Mouse (Mus musculus) kidney, embryonic 15.5 days (tissue): ENCODE data around the gene Arih1. TPM values are rescaled to one million over a fixed set of nuclear protein-coding genes. Genes with fewer than 3 reads are reported as not detected.
A peak's percentile ranks its signal among the peaks of the same experiment; 100 is the strongest.

ENCODE experiments used
- ATAC-seq: fragments of 200-750 bp; cut with Nextera tagmentation; replicated peaks from 2 replicates; pipeline ENCODE4 v1.8.0; 2017; ENCODE audit warnings: moderate TSS enrichment; ENCODE audit not compliant: low FRiP score
- H3K27ac ChIP-seq: fragments of 300-500 bp; sonication (generic); 2 replicates; pipeline ENCODE4 v1.5.1; 2015; ENCODE audit warnings: mild to moderate bottlenecking, inconsistent platforms
- H3K27me3 ChIP-seq: fragments of 300-500 bp; sonication (generic); 2 replicates; pipeline ENCODE4 v1.6.1; 2015; ENCODE audit warnings: inconsistent platforms
- H3K36me3 ChIP-seq: fragments of 300-500 bp; sonication (generic); 2 replicates; pipeline ENCODE4 v1.6.1; 2015; ENCODE audit warnings: inconsistent platforms
- H3K4me1 ChIP-seq: fragments of 300-500 bp; sonication (generic); 2 replicates; pipeline ENCODE4 v1.6.1; 2015; ENCODE audit warnings: inconsistent platforms
- H3K4me2 ChIP-seq: fragments of 300-500 bp; sonication (generic); 2 replicates; pipeline ENCODE4 v1.6.1; 2015; ENCODE audit warnings: moderate library complexity, mild to moderate bottlenecking, inconsistent platforms
- H3K4me3 ChIP-seq: fragments of 300-500 bp; sonication (generic); replicated peaks from 2 replicates; pipeline ENCODE4 v1.5.1; 2015; ENCODE audit warnings: mild to moderate bottlenecking, inconsistent platforms
- H3K9ac ChIP-seq: fragments of 300-500 bp; sonication (generic); 2 replicates; pipeline ENCODE4 v1.6.1; 2015; ENCODE audit warnings: mild to moderate bottlenecking, inconsistent platforms
- H3K9me3 ChIP-seq: fragments of 300-500 bp; sonication (generic); replicated peaks from 2 replicates; pipeline ENCODE4 v1.6.1; 2016; ENCODE audit warnings: inconsistent platforms
- WGBS: fragments of 180-500 bp; shearing (Covaris S2); methylation state at CpG from one replicate; pipeline ENCODE4 v1.1.7; 2015; ENCODE audit warnings: mixed read lengths; 5-methylcytosine and 5-hydroxymethylcytosine counted together
- polyA plus RNA-seq: library from polyadenylated mRNA; unstranded; fragments of >200 nt; fragmentation: Nextera tagmentation; extraction: Ambion mirVana; gene quantifications from 2 replicates; pipeline ENCODE4 v1.2.1, GENCODE M21; 2015

The Arih1 gene
- polyA plus RNA-seq: 16.3 and 18.4 TPM in 2 replicates

DNA sequence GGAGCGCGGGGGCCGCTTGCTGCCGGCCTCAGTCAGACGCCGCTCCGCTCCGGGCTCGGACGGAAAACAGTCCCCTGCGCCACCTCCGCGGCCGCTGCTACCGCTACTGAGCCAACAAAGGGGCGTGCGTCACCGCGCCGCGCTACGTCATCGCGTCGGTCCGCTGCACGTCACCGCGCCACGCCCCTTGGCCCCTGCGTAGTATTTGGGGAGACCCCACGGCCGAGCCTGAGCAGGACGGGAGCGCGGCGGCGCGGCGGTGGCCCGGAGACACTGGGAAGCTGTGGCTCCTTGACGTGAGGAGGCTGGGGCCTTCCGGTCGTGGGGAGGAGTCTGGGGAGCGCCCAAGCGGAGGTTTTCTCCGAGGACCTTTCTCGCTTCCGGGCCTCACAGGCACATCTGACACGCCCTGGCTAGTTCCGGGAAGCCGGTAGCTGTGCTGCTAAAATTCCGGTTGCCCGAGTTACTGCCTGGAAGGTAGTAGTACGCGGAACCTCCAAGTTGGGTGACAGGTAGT lies at the start of gene Arih1:
Gene Arih1 (minus strand): TSS at position 70 of the 517 bp plus-strand sequence.
- no peaks in the 10 kb centered on the region for H3K27me3 ChIP-seq
- H3K4me2 ChIP-seq: peak within 1 kb of the TSS; percentile 83
- H3K9ac ChIP-seq: peak within 1 kb of the TSS; percentile 82
- WGBS: under 1% methylated on average over 56 of the region's 56 CpGs
- peaks cover 18% of the 10 kb centered on the region for H3K4me1 ChIP-seq
- H3K9me3 ChIP-seq: no peaks in the 10 kb centered on the region
- H3K36me3 ChIP-seq: peaks cover 3% of the 10 kb centered on the region; the same call in 1 of the 2 replicates
- peak; percentile 98 for ATAC-seq
- H3K4me3 ChIP-seq: peak within 1 kb of the TSS; percentile 81
- peak within 1 kb of the TSS; percentile 99 for H3K27ac ChIP-seq

DNA sequence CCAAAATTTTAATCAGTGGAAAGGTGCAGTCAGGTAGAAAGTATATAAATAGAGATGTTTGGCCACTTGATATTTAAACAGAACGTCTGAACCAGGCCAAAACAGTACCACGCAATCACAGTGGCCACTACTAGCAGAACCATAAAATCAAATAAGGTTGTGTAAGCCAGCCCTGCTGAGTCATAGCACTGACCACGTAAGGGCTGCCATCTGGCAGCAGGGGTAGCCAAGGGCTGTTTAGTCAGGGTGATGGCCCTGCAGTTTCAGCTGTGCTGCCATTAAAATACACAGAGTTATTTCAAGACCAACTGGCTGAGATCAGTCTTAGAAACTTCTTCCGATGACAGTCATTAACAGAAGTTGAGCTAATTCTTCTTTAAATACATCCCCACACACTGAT lies 47.5 kb upstream of the Arih1 start:
- Histone ChIP-seq H3K9me3 (no peaks in the 10 kb centered on the region), H3K27ac (no peak overlapping the region), H3K36me3 (no peaks in the 10 kb centered on the region), H3K4me1 (peaks cover under 1% of the 10 kb centered on the region), H3K4me2 (no peak overlapping the region), H3K9ac (no peak overlapping the region), H3K27me3 (no peaks in the 10 kb centered on the region), H3K4me3 (no peak overlapping the region)
- no peak for ATAC-seq
- 59% methylated on average over 4 of the region's 4 CpGs for WGBS

- no peak for ATAC-seq
- 83% methylated on average over 2 of the region's 2 CpGs for WGBS
- H3K27ac ChIP-seq: no peak overlapping the region
- H3K36me3 ChIP-seq: no peaks in the 10 kb centered on the region
- no peak overlapping the region for H3K4me2 ChIP-seq
- H3K9ac ChIP-seq: no peak overlapping the region
- no peak overlapping the region for H3K4me3 ChIP-seq
- H3K4me1 ChIP-seq: no peaks in the 10 kb centered on the region
- H3K9me3 ChIP-seq: no peaks in the 10 kb centered on the region
- H3K27me3 ChIP-seq: no peaks in the 10 kb centered on the region
Observed at GRCm38 (mm10) chr9:59533422-59533821, 47.0 kb upstream of the Arih1 start.

- no peak overlapping the region for H3K9ac ChIP-seq
- H3K36me3 ChIP-seq: no peaks in the 10 kb centered on the region
- no peaks in the 10 kb centered on the region for H3K4me1 ChIP-seq
- WGBS: 29% methylated on average over 5 of the region's 5 CpGs
- no peaks in the 10 kb centered on the region for H3K9me3 ChIP-seq
- no peak for ATAC-seq
- no peak overlapping the region for H3K4me2 ChIP-seq
- no peak overlapping the region for H3K4me3 ChIP-seq
- H3K27me3 ChIP-seq: no peaks in the 10 kb centered on the region
- H3K27ac ChIP-seq: no peak overlapping the region
Observed at GRCm38 (mm10) chr9:59531645-59532044, 45.2 kb upstream of the Arih1 start.

GRCm38 (mm10) chr9:59528274-59528673 lies 41.9 kb upstream of the Arih1 start:
- Histone ChIP-seq H3K4me3 (no peak overlapping the region), H3K4me1 (no peaks in the 10 kb centered on the region), H3K9me3 (no peaks in the 10 kb centered on the region), H3K27me3 (no peaks in the 10 kb centered on the region), H3K27ac (no peak overlapping the region), H3K4me2 (no peak overlapping the region), H3K9ac (no peak overlapping the region), H3K36me3 (no peaks in the 10 kb centered on the region)
- no peak for ATAC-seq
- WGBS: 76% methylated on average over 2 of the region's 2 CpGs

GRCm38 (mm10) chr9:59527580-59527979 lies 41.2 kb upstream of the Arih1 start:
- no peak for ATAC-seq
- WGBS: 84% methylated on average over 3 of the region's 3 CpGs

DNA sequence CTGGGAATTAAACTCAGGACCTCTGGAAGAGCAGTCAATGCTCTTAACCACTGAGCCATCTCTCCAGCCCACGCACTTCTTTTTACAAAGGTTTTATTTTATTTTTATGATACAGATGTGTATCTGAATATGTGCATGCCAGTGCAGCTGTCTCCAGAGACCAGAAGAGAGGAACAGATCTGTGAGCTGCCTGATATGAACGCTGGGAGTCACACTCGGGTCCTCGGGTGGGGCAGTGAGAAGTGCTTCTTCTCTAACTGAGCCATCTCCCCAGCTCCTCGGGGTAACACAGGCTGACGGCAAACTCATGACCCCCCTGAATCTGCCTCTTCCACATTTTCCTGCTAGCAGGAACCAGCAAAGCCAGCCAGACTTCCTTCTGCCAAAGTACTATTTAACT lies 40.3 kb upstream of the Arih1 start:
- Histone ChIP-seq H3K36me3 (no peaks in the 10 kb centered on the region), H3K4me3 (no peak overlapping the region), H3K9ac (no peak overlapping the region), H3K9me3 (no peaks in the 10 kb centered on the region), H3K27me3 (no peaks in the 10 kb centered on the region), H3K27ac (no peak overlapping the region), H3K4me1 (no peaks in the 10 kb centered on the region), H3K4me2 (no peak overlapping the region)
- WGBS: 78% methylated on average over 6 of the region's 6 CpGs
- no peak for ATAC-seq

More at GRCm38 (mm10) chr9:59527580-59527979, 41.2 kb upstream of the Arih1 start:
- H3K27me3 ChIP-seq: no peaks in the 10 kb centered on the region
- H3K36me3 ChIP-seq: no peaks in the 10 kb centered on the region
- no peaks in the 10 kb centered on the region for H3K9me3 ChIP-seq
- no peak overlapping the region for H3K9ac ChIP-seq
- H3K4me3 ChIP-seq: no peak overlapping the region
- H3K4me1 ChIP-seq: no peaks in the 10 kb centered on the region
- no peak overlapping the region for H3K27ac ChIP-seq
- H3K4me2 ChIP-seq: no peak overlapping the region

DNA sequence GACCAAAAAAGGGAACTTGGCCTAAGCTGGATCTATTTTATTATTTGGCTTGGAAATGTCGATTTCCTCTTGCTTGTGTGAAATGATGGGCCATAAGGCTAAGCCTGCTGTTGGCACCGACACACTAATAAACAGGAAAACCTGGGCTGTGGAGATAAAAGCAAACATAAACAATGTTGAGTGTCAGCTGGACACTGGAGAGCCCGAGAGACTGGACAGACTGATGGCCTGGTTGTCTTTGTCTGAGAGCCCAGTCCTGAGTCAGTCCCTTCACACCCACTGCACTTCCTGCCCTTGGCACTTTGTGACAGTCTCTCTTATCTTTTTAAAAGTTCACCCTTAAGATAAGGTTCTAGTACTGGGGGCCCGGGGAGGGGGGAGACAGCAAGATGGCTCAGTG lies 36.5 kb upstream of the Arih1 start:
- H3K27ac ChIP-seq: no peak overlapping the region
- no peak overlapping the region for H3K9ac ChIP-seq
- ATAC-seq: no peak
- no peaks in the 10 kb centered on the region for H3K9me3 ChIP-seq
- no peak overlapping the region for H3K4me2 ChIP-seq
- 48% methylated on average over 4 of the region's 4 CpGs for WGBS
- H3K36me3 ChIP-seq: no peaks in the 10 kb centered on the region
- no peaks in the 10 kb centered on the region for H3K4me1 ChIP-seq
- no peaks in the 10 kb centered on the region for H3K27me3 ChIP-seq
- no peak overlapping the region for H3K4me3 ChIP-seq

DNA sequence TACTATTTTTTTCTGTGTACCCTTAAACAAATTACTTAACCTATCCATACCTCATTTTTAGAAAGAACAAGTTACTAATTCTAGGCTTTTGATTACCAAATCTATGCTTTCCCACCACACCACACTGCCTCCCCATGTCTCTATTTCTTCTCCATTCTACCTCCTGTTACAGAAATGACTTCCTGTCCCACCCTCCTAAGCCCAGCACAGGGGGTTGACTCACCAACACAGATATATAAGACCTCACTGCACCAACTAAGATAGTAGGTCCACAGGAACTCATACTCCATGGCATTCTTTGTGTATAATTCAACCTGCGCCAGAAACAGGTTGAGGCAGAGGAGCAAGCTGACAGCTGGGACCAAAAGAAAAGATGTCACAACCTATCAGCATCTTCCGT lies 33.0 kb upstream of the Arih1 start:
- H3K9ac ChIP-seq: no peak overlapping the region
- ATAC-seq: no peak
- no peak overlapping the region for H3K4me2 ChIP-seq
- H3K36me3 ChIP-seq: no peaks in the 10 kb centered on the region
- no peak overlapping the region for H3K27ac ChIP-seq
- H3K4me3 ChIP-seq: no peak overlapping the region
- H3K9me3 ChIP-seq: no peaks in the 10 kb centered on the region
- WGBS: 85% methylated on average over 2 of the region's 2 CpGs
- H3K27me3 ChIP-seq: no peaks in the 10 kb centered on the region
- H3K4me1 ChIP-seq: 0 out of 2 replicates have a peak, but pooled peaks cover 2% of the 10 kb centered on the region

DNA sequence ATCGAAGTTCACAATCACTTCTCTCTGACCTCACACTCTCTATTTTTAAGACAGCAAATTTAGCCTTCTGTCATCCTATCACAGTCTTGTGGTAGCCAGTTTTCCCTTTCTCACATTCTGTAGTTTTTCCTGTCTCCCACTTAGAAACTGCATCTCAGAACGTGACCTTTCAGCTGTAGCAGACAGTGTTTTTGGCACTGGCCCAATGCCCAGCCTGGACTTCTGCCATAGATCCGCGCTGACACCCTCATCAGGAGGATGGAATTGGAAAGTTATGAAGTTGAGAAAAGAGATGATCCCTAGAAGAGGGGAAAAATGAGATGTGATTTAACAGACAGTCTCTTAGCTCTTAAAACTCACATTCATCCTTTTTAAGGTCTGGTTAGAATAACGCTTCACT lies 32.6 kb upstream of the Arih1 start:
- no peak overlapping the region for H3K4me2 ChIP-seq
- 68% methylated on average over 5 of the region's 5 CpGs for WGBS
- H3K27me3 ChIP-seq: no peaks in the 10 kb centered on the region
- H3K9me3 ChIP-seq: no peaks in the 10 kb centered on the region
- ATAC-seq: no peak
- H3K36me3 ChIP-seq: no peaks in the 10 kb centered on the region
- H3K4me1 ChIP-seq: 0 out of 2 replicates have a peak, but pooled peaks cover 2% of the 10 kb centered on the region
- H3K9ac ChIP-seq: no peak overlapping the region
- no peak overlapping the region for H3K27ac ChIP-seq
- no peak overlapping the region for H3K4me3 ChIP-seq

DNA sequence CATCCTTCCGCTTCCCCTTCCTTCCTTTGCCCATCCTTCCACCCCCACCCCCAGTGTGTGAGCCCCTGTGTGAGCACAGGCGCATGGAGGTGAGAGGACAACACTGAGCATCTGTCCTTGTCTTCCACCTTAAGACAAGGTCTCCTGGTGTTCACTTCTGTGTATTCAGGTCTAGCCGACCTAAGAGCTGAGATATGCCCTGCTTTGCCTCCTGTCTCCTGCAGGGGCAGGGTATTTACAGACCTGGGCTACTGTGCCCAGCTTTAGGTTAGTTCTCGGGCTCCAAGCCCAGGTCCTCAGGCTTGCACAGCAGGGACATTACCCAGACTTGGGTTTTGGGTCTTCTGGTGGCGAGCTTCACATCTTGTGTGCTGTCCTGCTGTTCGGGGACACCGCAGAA lies 30.7 kb upstream of the Arih1 start:
- H3K36me3 ChIP-seq: no peaks in the 10 kb centered on the region
- no peak overlapping the region for H3K4me3 ChIP-seq
- no peak for ATAC-seq
- 0 out of 2 replicates have a peak, but pooled peaks cover 2% of the 10 kb centered on the region for H3K4me1 ChIP-seq
- no peak overlapping the region for H3K4me2 ChIP-seq
- H3K27me3 ChIP-seq: no peaks in the 10 kb centered on the region
- WGBS: 42% methylated on average over 7 of the region's 7 CpGs
- no peaks in the 10 kb centered on the region for H3K9me3 ChIP-seq
- H3K27ac ChIP-seq: no peak overlapping the region
- no peak overlapping the region for H3K9ac ChIP-seq

- WGBS: 63% methylated on average over 3 of the region's 3 CpGs
- Histone ChIP-seq H3K4me3 (no peak overlapping the region), H3K36me3 (no peaks in the 10 kb centered on the region), H3K9ac (no peak overlapping the region), H3K4me1 (0 out of 2 replicates have a peak, but pooled peaks cover 2% of the 10 kb centered on the region), H3K27me3 (no peaks in the 10 kb centered on the region), H3K27ac (no peak overlapping the region), H3K9me3 (no peaks in the 10 kb centered on the region), H3K4me2 (no peak overlapping the region)
- ATAC-seq: no peak
Observed at GRCm38 (mm10) chr9:59515069-59515468, 28.7 kb upstream of the Arih1 start.

- H3K9me3 ChIP-seq: no peaks in the 10 kb centered on the region
- H3K4me2 ChIP-seq: no peak overlapping the region
- ATAC-seq: no peak
- H3K4me3 ChIP-seq: no peak overlapping the region
- H3K9ac ChIP-seq: no peak overlapping the region
- 33% methylated on average over 4 of the region's 4 CpGs for WGBS
- no peaks in the 10 kb centered on the region for H3K36me3 ChIP-seq
- no peaks in the 10 kb centered on the region for H3K27me3 ChIP-seq
- no peak overlapping the region for H3K27ac ChIP-seq
- H3K4me1 ChIP-seq: 0 out of 2 replicates have a peak, but pooled peaks cover 2% of the 10 kb centered on the region
Observed at GRCm38 (mm10) chr9:59512381-59512780, 26.0 kb upstream of the Arih1 start.
